Mouse (Mus musculus) heart, embryonic 16.5 days (tissue): Measurements from ENCODE around the gene Comp. TPM values are rescaled to one million over a fixed set of nuclear protein-coding genes. Genes with fewer than 3 reads are reported as not detected.

ENCODE experiments used
- ATAC-seq: fragments of 200-750 bp; cut with Nextera tagmentation; replicated peaks from 2 replicates; pipeline ENCODE4 v1.8.0; 2017; ENCODE audit warnings: moderate number of reproducible peaks; ENCODE audit not compliant: insufficient read depth, low FRiP score; ENCODE audit errors: extremely low read depth
- H3K27ac ChIP-seq: fragments of 300-500 bp; sonication (generic); 2 replicates; pipeline ENCODE4 v1.5.1; 2014; ENCODE audit warnings: mild to moderate bottlenecking, low read length, control low read depth, moderate library complexity
- H3K27me3 ChIP-seq: fragments of 300-500 bp; sonication (generic); 2 replicates; pipeline ENCODE4 v1.6.1; 2014; ENCODE audit warnings: low read length, mixed read lengths; ENCODE audit not compliant: control insufficient read depth, insufficient read depth
- H3K36me3 ChIP-seq: fragments of 300-500 bp; sonication (generic); 2 replicates; pipeline ENCODE4 v1.6.1; 2014; ENCODE audit not compliant: control insufficient read depth, insufficient read depth
- H3K4me1 ChIP-seq: fragments of 300-500 bp; sonication (generic); 2 replicates; pipeline ENCODE4 v1.6.1; 2014; ENCODE audit warnings: low read length, mixed read lengths; ENCODE audit not compliant: control insufficient read depth, insufficient read depth
- H3K4me2 ChIP-seq: fragments of 300-500 bp; sonication (generic); 2 replicates; pipeline ENCODE4 v1.6.1; 2014; ENCODE audit warnings: low read depth, mild to moderate bottlenecking, control low read depth, low read length
- H3K4me3 ChIP-seq: fragments of 300-500 bp; sonication (generic); 2 replicates; pipeline ENCODE4 v1.5.1; 2014; ENCODE audit warnings: mild to moderate bottlenecking, control low read depth, low read length
- H3K9ac ChIP-seq: fragments of 300-500 bp; sonication (generic); 2 replicates; pipeline ENCODE4 v1.6.1; 2014; ENCODE audit warnings: low read length, control low read depth
- H3K9me3 ChIP-seq: fragments of 300-500 bp; sonication (generic); replicated peaks from 2 replicates; pipeline ENCODE4 v1.6.1; 2016; ENCODE audit warnings: low read length; ENCODE audit not compliant: control insufficient read depth
- WGBS: fragments of 180-500 bp; shearing (Covaris S2); extraction: QIAGEN DNeasy Blood & Tissue Kit; methylation state at CpG from one replicate; pipeline ENCODE4 v1.1.7; 2014; 5-methylcytosine and 5-hydroxymethylcytosine counted together
- polyA plus RNA-seq: library from polyadenylated mRNA; unstranded; fragments of >200 nt; fragmentation: Nextera tagmentation; extraction: Ambion mirVana; gene quantifications from 2 replicates; pipeline ENCODE4 v1.2.1, GENCODE M21; 2015

Comp gene
- polyA plus RNA-seq, result 3.0 and 4.3 TPM in 2 replicates

GRCm38 (mm10) chr8:70373397-70374317, at the start of gene Comp:
Gene Comp (plus strand): TSS chr8:70373558.
- H3K9ac ChIP-seq, result 0 out of 2 replicates have a peak within 1 kb of the TSS, but pooled peaks have one; percentile 49
- peak within 1 kb of the TSS; percentile 41 for H3K4me3 ChIP-seq
- WGBS, result 5% methylated on average over 47 of the region's 47 CpGs
- H3K27ac ChIP-seq, result no peak within 1 kb of the TSS; the same call in 1 of the 2 replicates
- 0 out of 2 replicates have a peak, but pooled peaks have one; percentile 1 for ATAC-seq
- H3K9me3 ChIP-seq, result 0 out of 2 replicates have a peak, but pooled peaks cover 3% of the 10 kb centered on the region
- peaks cover 20% of the 10 kb centered on the region for H3K4me1 ChIP-seq
- no peaks in the 10 kb centered on the region for H3K36me3 ChIP-seq
- H3K4me2 ChIP-seq, result peak within 1 kb of the TSS; percentile 59
- peaks cover 67% of the 10 kb centered on the region for H3K27me3 ChIP-seq

GRCm38 (mm10) chr8:70323716-70324115, 49.6 kb upstream of the Comp start:
- WGBS, result 90% methylated on average over 3 of the region's 3 CpGs
- no peak for ATAC-seq
- Histone ChIP-seq H3K9ac (no peak overlapping the region), H3K9me3 (no peaks in the 10 kb centered on the region), H3K4me2 (no peak overlapping the region), H3K36me3 (no peaks in the 10 kb centered on the region), H3K4me3 (no peak overlapping the region), H3K27me3 (no peaks in the 10 kb centered on the region), H3K27ac (no peak overlapping the region), H3K4me1 (no peaks in the 10 kb centered on the region)

GRCm38 (mm10) chr8:70327512-70327911, 45.8 kb upstream of the Comp start:
- WGBS, result 88% methylated on average over 6 of the region's 6 CpGs

GRCm38 (mm10) chr8:70329124-70329834, 44.1 kb upstream of the Comp start, which contains the start of gene Gdf1:
Gene Gdf1 (plus strand): TSS chr8:70329817.
- Histone ChIP-seq H3K9ac (peak within 1 kb of the TSS; percentile 35; the same call in 1 of the 2 replicates), H3K4me1 (peaks cover 9% of the 10 kb centered on the region), H3K9me3 (no peaks in the 10 kb centered on the region), H3K27ac (no peak within 1 kb of the TSS), H3K4me3 (peak within 1 kb of the TSS; percentile 19), H3K36me3 (peaks cover 26% of the 10 kb centered on the region), H3K4me2 (peak within 1 kb of the TSS; percentile 48), H3K27me3 (peaks cover 9% of the 10 kb centered on the region; the same call in 1 of the 2 replicates)
- WGBS, result 34% methylated on average over 14 of the region's 14 CpGs
- ATAC-seq, result no peak

More at GRCm38 (mm10) chr8:70327512-70327911, 45.8 kb upstream of the Comp start:
- Histone ChIP-seq H3K9me3 (no peaks in the 10 kb centered on the region), H3K27ac (no peak overlapping the region), H3K4me1 (peaks cover 9% of the 10 kb centered on the region), H3K9ac (no peak overlapping the region), H3K27me3 (peaks cover 9% of the 10 kb centered on the region; the same call in 1 of the 2 replicates), H3K36me3 (peaks cover 9% of the 10 kb centered on the region), H3K4me3 (no peak overlapping the region), H3K4me2 (no peak overlapping the region)
- ATAC-seq, result no peak

- 13% methylated on average over 45 of the region's 45 CpGs for whole genome bisulfite sequencing
- peak overlapping the region; percentile 19 for H3K4me3 ChIP-seq
- H3K27ac ChIP-seq, result no peak overlapping the region
Observed at GRCm38 (mm10) chr8:70329835-70330740, 43.3 kb upstream of the Comp start.

GRCm38 (mm10) chr8:70330741-70331364, 42.5 kb upstream of the Comp start:
- Histone ChIP-seq H3K27me3 (peaks cover 9% of the 10 kb centered on the region; the same call in 1 of the 2 replicates), H3K4me1 (peaks cover 9% of the 10 kb centered on the region), H3K4me2 (peak overlapping the region; percentile 48), H3K27ac (no peak overlapping the region), H3K9me3 (no peaks in the 10 kb centered on the region), H3K36me3 (peaks cover 39% of the 10 kb centered on the region), H3K4me3 (peak overlapping the region; percentile 19), H3K9ac (peak overlapping the region; percentile 35; the same call in 1 of the 2 replicates)
- ATAC-seq, result peak; percentile 63; the same call in 1 of the 2 replicates
- 38% methylated on average over 53 of the region's 53 CpGs for WGBS

More at GRCm38 (mm10) chr8:70329835-70330740, 43.3 kb upstream of the Comp start:
- Histone ChIP-seq H3K9ac (peak overlapping the region; percentile 35; the same call in 1 of the 2 replicates), H3K27me3 (peaks cover 9% of the 10 kb centered on the region; the same call in 1 of the 2 replicates), H3K36me3 (peaks cover 34% of the 10 kb centered on the region), H3K9me3 (no peaks in the 10 kb centered on the region), H3K4me1 (peaks cover 9% of the 10 kb centered on the region), H3K4me2 (peak overlapping the region; percentile 48)
- ATAC-seq, result peak; percentile 9; the same call in 1 of the 2 replicates

GRCm38 (mm10) chr8:70331526-70331925, 41.8 kb upstream of the Comp start:
- peaks cover 9% of the 10 kb centered on the region for H3K4me1 ChIP-seq
- H3K27me3 ChIP-seq, result peaks cover 9% of the 10 kb centered on the region; the same call in 1 of the 2 replicates
- peaks cover 44% of the 10 kb centered on the region for H3K36me3 ChIP-seq
- no peak for ATAC-seq
- H3K4me2 ChIP-seq, result no peak overlapping the region
- no peaks in the 10 kb centered on the region for H3K9me3 ChIP-seq
- no peak overlapping the region for H3K27ac ChIP-seq
- H3K4me3 ChIP-seq, result no peak overlapping the region
- H3K9ac ChIP-seq, result no peak overlapping the region
- 83% methylated on average over 19 of the region's 19 CpGs for WGBS
